In genomic region chr9:40408415-40408814, GRCm38 (mm10) we compare ENCODE assay signal across 23 mouse cellular contexts.
DNase-seq lines count a peak whose midpoint lies in the region; ATAC-seq and TF ChIP-seq lines count a peak whose summit lies in the region.
"Had no signal": no experiment of that assay in that cellular context is flagged by ENCODE, and none has a peak within 500 bp of the region (broad histone marks: within the 10 kb centered on the region; RNA-seq: fewer than 3 reads in every experiment).

No protein-coding gene starts in this region.

- H3K4me1 ChIP-seq in kidney, adult 2 months (ENCODE audit: control insufficient read depth, insufficient read depth, low read length): 0 out of 2 replicates have a peak, but pooled peaks cover 5% of the 10 kb centered on the region
- H3K4me1 ChIP-seq in kidney, embryonic 16.5 days (ENCODE audit: insufficient read depth, low read length): peaks cover 35% of the 10 kb centered on the region
- no peaks in the 10 kb centered on the region for H3K4me1 ChIP-seq in lung, embryonic 16.5 days (replicated peaks; ENCODE audit: control insufficient read depth, insufficient read depth, low read length)
- peaks cover 11% of the 10 kb centered on the region for H3K4me1 ChIP-seq in limb, embryonic 13.5 days
- H3K4me1 ChIP-seq in thymus, adult 2 months (replicated peaks; ENCODE audit: control insufficient read depth, insufficient read depth, low read length): no peaks in the 10 kb centered on the region

- no peak overlapping the region for H3K9ac ChIP-seq in kidney, embryonic 16.5 days (replicated peaks; ENCODE audit: low read length)
- H3K9ac ChIP-seq in lung, embryonic 16.5 days (ENCODE audit: low read length): no peak overlapping the region
- no peak overlapping the region for H3K9ac ChIP-seq in limb, embryonic 13.5 days
- H3K9ac ChIP-seq: forebrain, embryonic 13.5 days; forebrain, postnatal 0 days; heart, embryonic 15.5 days; hindbrain, embryonic 13.5 days had no signal

- H3K36me3 ChIP-seq in kidney, adult 2 months (ENCODE audit: control insufficient read depth, insufficient read depth, low read length): no peaks in the 10 kb centered on the region
- no peaks in the 10 kb centered on the region for H3K36me3 ChIP-seq in kidney, embryonic 16.5 days (ENCODE audit: insufficient read depth, low read length)
- H3K36me3 ChIP-seq in lung, embryonic 16.5 days (ENCODE audit: control insufficient read depth, insufficient read depth, low read length): no peaks in the 10 kb centered on the region
- H3K36me3 ChIP-seq in limb, embryonic 13.5 days: no peaks in the 10 kb centered on the region
- H3K36me3 ChIP-seq in thymus, adult 2 months (ENCODE audit: control insufficient read depth, insufficient read depth, low read length): no peaks in the 10 kb centered on the region
- H3K36me3 ChIP-seq: heart, embryonic 15.5 days; hindbrain, embryonic 13.5 days had no signal

- H3K9me3 ChIP-seq in kidney, embryonic 16.5 days (ENCODE audit: low read length): no peaks in the 10 kb centered on the region
- H3K9me3 ChIP-seq in lung, embryonic 16.5 days (ENCODE audit: control insufficient read depth, low read length): no peaks in the 10 kb centered on the region
- H3K9me3 ChIP-seq in limb, embryonic 13.5 days: no peaks in the 10 kb centered on the region
- H3K9me3 ChIP-seq: forebrain, embryonic 13.5 days; heart, embryonic 15.5 days; hindbrain, embryonic 13.5 days had no signal

- no peak for ATAC-seq in kidney, embryonic 16.5 days (ENCODE audit: low FRiP score, low TSS enrichment)
- no peak for ATAC-seq in lung, embryonic 16.5 days (ENCODE audit: low read depth)
- no peak for ATAC-seq in limb, embryonic 13.5 days (ENCODE audit: low FRiP score, low read depth)
- ATAC-seq: activated CD4-positive, CD25-positive, alpha-beta regulatory T cell, adult 4 months; forebrain, embryonic 13.5 days; forebrain, postnatal 0 days had no signal

- TF ChIP-seq CTCF in kidney, adult 2 months (conservative IDR thresholded peaks at IDR 0.05; ENCODE audit: insufficient read depth, insufficient read length, low read depth, low read length): no peak
- TF ChIP-seq CTCF in thymus, adult 2 months (IDR thresholded peaks at IDR 0.05; ENCODE audit: borderline replicate concordance, control insufficient read depth, extremely low read depth, insufficient read depth, low read length, poor library complexity): no peak

- peak overlapping the region; percentile 58; the same call in 1 of the 2 replicates for H3K27ac ChIP-seq in kidney, adult 2 months (ENCODE audit: insufficient read depth, low read depth, low read length)
- H3K27ac ChIP-seq in kidney, embryonic 16.5 days (ENCODE audit: low read length): peak overlapping the region; percentile 84
- peak overlapping the region; percentile 4; the same call in 1 of the 2 replicates for H3K27ac ChIP-seq in lung, embryonic 16.5 days (ENCODE audit: low read length)
- H3K27ac ChIP-seq in limb, embryonic 13.5 days: peak overlapping the region; percentile 73; the same call in 1 of the 2 replicates
- no peak overlapping the region for H3K27ac ChIP-seq in thymus, adult 2 months (ENCODE audit: control insufficient read depth, insufficient read depth, low read length)
- H3K27ac ChIP-seq: forebrain, embryonic 13.5 days; heart, adult 2 months; heart, embryonic 15.5 days had no signal

- no peak overlapping the region for H3K4me2 ChIP-seq in kidney, embryonic 16.5 days (replicated peaks; ENCODE audit: low read depth, low read length)
- no peak overlapping the region for H3K4me2 ChIP-seq in lung, embryonic 16.5 days (ENCODE audit: low read depth, low read length)
- no peak overlapping the region for H3K4me2 ChIP-seq in limb, embryonic 13.5 days (replicated peaks)
- H3K4me2 ChIP-seq: forebrain, embryonic 13.5 days; heart, embryonic 11.5 days; heart, embryonic 15.5 days; hindbrain, embryonic 13.5 days had no signal

- 29% methylated on average over 3 of the region's 3 CpGs for WGBS in kidney, adult 2 months
- 17% methylated on average over 3 of the region's 3 CpGs for WGBS in kidney, embryonic 16.5 days
- WGBS in lung, embryonic 16.5 days: 56% methylated on average over 3 of the region's 3 CpGs
- 52% methylated on average over 3 of the region's 3 CpGs for WGBS in limb, embryonic 13.5 days
- WGBS in thymus, adult 2 months: 88% methylated on average over 3 of the region's 3 CpGs

- DNase-seq in kidney, adult 2 months: peak; percentile 52
- no peak for DNase-seq in kidney, adult 11 months
- no peak for DNase-seq in kidney, adult 18-20 months
- DNase-seq in lung, postnatal 10 days: no peak
- DNase-seq in thymus, adult 2 months: no peak
- DNase-seq: adrenal gland, adult 2 months; adrenal gland, postnatal 25 days; cerebellum, adult 18-20 months; cerebellum, adult 9-11 months; forebrain, postnatal 0 days; gastrocnemius, postnatal 14 days; heart, adult 2 months; heart, postnatal 14 days had no signal

- TF ChIP-seq POLR2A in kidney, adult 2 months (IDR thresholded peaks at IDR 0.05; ENCODE audit: low read depth, low read length): no peak
- no peak for TF ChIP-seq POLR2A in thymus, adult 2 months (IDR thresholded peaks at IDR 0.05; ENCODE audit: control insufficient read depth, extremely low read depth, insufficient read depth, low read length, poor library complexity)

- H3K27me3 ChIP-seq in kidney, adult 2 months (replicated peaks; ENCODE audit: control insufficient read depth, insufficient read depth, low read length): no peaks in the 10 kb centered on the region
- H3K27me3 ChIP-seq in kidney, embryonic 16.5 days (ENCODE audit: insufficient read depth, low read length): no peaks in the 10 kb centered on the region
- no peaks in the 10 kb centered on the region for H3K27me3 ChIP-seq in lung, embryonic 16.5 days (ENCODE audit: control insufficient read depth, insufficient read depth, low read depth, low read length)
- no peaks in the 10 kb centered on the region for H3K27me3 ChIP-seq in limb, embryonic 13.5 days
- H3K27me3 ChIP-seq in thymus, adult 2 months (ENCODE audit: control insufficient read depth, insufficient read depth, low read length): no peaks in the 10 kb centered on the region
- H3K27me3 ChIP-seq: CH12.LX; forebrain, embryonic 13.5 days; heart, embryonic 15.5 days; hindbrain, embryonic 13.5 days; Patski had no signal

- H3K4me3 ChIP-seq in kidney, adult 2 months (ENCODE audit: insufficient read depth, low read depth, low read length): no peak overlapping the region
- H3K4me3 ChIP-seq in kidney, embryonic 16.5 days (ENCODE audit: low read length): no peak overlapping the region
- no peak overlapping the region for H3K4me3 ChIP-seq in lung, embryonic 16.5 days (ENCODE audit: low read length)
- no peak overlapping the region for H3K4me3 ChIP-seq in limb, embryonic 13.5 days
- no peak overlapping the region for H3K4me3 ChIP-seq in thymus, adult 2 months (ENCODE audit: control insufficient read depth, insufficient read depth, low read length)
- H3K4me3 ChIP-seq: forebrain, embryonic 13.5 days; heart, adult 2 months; heart, embryonic 15.5 days; hindbrain, embryonic 13.5 days had no signal
